Mouse (Mus musculus): ENCODE measurements around the gene Gm10392.

DNA sequence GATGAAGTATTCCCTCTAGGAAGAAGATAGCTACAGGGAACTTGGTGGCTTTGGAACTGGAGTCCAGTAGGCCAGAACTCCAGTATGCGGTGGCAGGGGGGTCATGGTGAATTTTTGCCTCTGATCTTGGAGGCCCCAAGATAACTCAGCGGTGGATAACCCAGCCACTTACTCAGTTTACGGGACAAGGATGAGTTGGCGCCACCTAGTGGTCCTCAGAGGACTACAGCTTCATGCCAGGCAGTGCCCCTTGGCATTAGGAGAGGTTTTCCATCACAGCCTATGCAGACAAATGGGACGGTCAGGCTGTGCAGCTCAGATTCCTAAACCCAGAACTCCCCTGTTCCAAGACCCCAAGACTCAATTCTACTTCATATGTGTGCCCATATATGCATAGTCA is 17.6 kb downstream of the Gm10392 start:
- TF ChIP-seq CTCF (IDR thresholded peaks at IDR 0.05; ENCODE audit: low read depth) = peak; percentile 96
- TF ChIP-seq EP300 (IDR thresholded peaks at IDR 0.05; ENCODE audit: low read depth) = no peak
